Mouse (Mus musculus): ENCODE data around the gene Tead2.
A peak's percentile ranks its signal among the peaks of the same experiment; 100 is the strongest.
"Not testable (repeated sequence)": the region's sequence is repeated elsewhere in the genome, so short reads cannot be mapped to it uniquely, and the experiment has no call there.

The Tead2 gene

GRCm38 (mm10) chr7:45228548-45228947 is 13.0 kb downstream of the Tead2 start:
- no peak for DNase-seq (ENCODE audit: low spot score)

GRCm38 (mm10) chr7:45229046-45229445 is 13.5 kb downstream of the Tead2 start:
- no peak for DNase-seq (ENCODE audit: low spot score)

DNA sequence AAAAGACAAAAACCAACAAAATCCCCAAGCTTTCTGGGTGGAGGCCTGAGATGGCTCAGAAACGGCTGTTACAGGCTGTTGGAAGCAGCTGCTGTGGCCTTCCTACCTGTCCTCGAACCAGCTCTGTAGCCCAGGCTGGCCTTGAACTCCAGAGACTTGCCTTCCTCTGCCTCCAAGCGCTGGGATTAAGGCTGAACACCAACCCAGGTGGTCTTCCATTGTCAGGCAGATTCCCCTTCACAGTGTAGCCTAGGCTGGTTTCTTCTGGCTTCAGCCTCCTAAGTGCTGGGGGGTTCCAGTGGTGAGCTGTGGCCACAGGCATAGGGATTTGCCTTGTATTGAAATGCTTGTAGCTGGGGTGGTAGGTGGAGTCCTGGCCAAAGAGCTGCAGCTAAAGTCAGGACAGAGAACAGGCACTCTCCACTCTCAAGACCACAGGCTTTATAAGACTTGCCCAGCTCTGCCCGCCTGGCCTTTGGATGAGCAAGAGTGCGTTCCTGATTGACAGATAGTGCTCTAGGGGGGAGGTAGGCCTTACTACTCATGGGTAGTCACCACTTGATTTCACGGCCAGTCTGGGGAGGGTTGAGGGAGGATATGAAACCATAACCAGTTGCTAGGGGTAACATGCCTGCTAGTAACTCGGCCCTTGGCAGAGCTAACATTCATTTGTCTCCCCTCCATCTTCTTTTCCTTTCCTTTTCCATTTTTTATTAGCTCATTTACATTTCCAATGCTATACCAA is 14.1 kb downstream of the Tead2 start:
- no peak for DNase-seq (ENCODE audit: low spot score)

DNA sequence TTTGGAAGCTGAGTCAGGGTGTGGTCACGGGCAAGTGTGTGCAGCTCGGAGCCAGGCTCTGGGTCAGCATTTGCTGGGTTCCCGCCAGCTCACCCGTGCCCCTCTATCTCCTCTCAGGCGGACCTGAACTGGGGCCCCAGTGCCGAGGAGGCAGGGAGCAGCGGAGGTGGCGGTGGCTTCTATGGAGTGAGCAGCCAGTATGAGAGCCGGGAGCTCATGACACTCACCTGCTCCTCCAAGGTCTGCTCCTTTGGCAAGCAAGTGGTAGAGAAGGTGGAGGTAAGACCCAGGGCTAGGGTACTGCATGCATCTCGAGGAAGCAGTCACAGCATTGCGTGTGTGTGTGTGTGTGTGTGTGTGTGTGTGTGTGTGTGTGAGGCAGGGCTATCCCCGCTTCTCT is 15.6 kb downstream of the Tead2 start:
- DNase-seq (ENCODE audit: low spot score), result no peak

DNA sequence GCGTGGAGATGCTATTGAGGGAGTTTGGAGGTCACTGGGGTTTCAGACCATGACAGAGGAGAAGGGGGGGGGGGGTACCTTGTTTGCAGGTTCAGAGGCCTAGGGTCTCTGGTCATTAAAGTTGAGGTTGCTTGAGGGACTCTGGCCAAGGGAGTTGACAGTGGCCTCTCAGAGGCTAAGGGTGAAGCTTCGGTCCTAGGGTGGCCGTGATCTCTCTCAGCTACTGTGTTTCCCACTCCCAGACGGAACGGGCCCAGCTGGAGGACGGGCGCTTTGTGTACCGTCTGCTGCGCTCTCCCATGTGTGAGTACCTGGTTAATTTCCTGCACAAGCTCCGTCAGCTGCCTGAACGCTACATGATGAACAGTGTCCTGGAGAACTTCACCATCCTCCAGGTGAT is 16.4 kb downstream of the Tead2 start:
- DNase-seq (ENCODE audit: low spot score), result no peak

- no peak for DNase-seq (ENCODE audit: low spot score)
Observed at GRCm38 (mm10) chr7:45232716-45233465, 17.3 kb downstream of the Tead2 start.

DNA sequence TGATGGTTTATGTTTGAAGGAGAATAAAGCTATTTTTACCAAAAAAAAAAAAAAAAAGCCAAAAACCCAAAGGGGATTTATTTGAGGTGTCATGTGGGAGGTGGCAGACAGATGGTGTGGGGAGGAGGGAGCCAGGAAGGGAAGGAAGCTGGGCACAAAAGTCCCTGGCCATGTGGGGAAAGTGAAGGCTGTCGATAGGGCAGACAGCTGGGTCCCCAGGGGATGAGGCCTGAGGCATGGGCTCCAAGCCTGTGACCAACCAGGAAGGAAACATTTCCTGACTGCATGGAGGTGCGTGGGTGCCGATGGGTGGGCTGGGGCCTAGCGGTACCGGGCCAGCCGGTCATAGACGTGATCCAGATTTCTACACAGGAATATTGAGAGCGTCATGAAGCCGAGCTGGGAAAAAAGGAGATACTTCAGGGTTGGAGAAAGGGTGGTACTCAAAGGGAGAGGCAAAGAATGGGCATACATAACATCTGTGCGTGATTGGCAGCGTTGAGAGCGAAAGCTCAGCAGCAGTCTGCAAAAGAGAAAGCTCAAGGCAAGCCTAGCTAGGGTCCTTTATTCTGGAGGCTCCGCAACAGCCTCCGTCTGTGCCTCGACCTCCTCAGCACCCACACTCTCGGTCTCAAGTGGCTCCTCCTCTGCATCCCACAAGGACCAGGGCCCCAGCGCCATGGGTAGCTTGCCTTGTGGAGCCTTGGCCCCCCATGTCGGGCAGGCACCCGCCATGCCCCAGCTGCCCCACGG is 18.2 kb downstream of the Tead2 start:
- DNase-seq (ENCODE audit: low spot score), result no peak

DNA sequence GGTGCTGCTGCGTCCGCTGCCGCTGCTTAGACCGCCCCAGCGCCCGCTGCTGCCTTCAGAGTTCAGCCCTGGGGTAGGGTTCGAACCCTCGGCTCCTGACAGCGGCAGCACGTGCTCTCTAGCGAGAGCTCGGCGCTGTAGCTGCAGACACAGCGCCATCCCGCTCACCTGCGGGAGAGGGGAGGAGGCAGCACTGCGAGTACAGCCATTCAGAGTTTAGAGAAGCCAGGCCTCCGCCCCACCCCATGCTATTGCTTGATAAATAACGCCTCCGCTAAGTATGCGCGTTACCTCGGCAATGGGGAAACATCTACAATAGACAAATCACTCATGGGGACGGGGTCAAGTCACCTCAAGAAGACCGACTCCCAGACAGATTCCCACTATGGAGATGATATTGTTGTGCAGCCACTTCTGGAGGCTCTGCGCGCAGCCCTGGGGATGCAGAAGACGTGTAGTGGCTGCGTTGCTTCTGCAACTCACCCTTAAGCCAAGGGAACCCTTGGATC is 18.8 kb downstream of the Tead2 start:
- no peak for DNase-seq (ENCODE audit: low spot score)

DNA sequence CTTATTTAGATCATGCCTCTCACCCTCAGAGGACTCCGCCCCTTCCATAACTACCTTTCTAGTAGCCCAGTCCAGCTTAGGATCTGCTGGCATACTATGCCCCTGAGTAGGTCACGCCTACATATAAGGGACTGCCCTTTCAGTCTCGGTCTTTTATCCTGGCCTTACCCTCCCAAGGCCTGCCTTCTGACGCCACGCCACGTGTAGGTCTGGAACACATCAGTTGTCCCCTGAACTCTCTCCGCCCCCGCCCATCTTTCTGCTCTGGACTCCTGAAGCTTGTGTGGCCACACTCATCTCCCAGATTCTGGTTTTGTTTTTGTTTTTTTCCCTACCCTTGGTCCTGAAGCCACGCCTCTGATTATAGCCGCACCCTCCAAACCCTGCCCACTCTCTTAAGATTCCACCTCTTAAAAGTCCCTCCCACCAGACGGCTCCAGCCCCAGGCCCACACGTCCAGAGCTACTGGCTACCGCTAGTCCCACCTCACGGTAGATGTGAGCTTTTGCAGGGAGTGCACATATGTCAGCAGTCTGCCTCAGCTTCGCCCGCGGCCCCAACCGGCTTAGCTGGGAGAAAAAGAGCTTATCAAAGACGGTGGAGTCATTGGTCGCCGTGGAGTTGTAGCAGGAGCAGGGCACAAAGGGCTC is 19.5 kb downstream of the Tead2 start:
- DNase-seq (ENCODE audit: low spot score), result no peak

- DNase-seq (ENCODE audit: low spot score), result no peak
Observed at GRCm38 (mm10) chr7:45235656-45236180, 20.2 kb downstream of the Tead2 start.

GRCm38 (mm10) chr7:45237747-45238699 is 22.5 kb downstream of the Tead2 start:
- no peak for DNase-seq (ENCODE audit: low spot score)

DNA sequence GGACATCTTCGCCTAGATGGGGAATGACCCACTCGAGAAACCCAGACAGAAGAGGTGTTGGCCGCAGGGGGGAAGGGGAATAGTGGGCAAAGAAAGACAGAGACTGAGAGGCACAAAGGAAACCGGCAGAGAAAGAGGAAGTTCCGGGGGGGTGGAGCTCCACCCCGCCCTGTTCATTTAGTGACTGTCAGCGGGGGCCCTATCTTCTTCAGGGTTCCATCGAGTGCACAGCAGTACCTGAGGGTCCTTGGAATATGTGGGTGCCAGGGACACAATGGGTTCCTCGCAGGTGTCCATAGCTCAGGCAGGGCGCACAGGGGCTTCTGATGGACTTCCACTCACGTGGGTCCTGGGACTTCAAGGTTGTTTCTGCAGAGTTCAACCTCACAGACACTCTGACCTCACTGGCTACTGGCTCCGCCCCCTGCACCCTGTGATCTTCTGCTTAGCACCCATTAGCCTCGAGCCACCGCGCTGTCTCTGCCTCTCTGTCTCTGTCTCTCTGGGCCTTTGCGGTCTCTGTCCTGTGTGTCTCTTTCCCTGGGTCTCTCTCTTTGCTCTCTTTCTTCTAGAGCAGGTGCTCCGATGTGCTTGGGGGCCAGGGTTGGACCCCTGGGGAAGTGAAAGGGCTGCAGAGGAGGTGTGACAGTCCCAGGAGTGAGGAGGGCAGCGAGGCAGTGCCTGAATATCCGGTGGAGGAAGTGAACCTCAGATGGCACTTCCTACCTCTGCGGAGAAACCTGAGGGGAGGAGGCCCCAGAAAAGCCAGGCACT is 23.4 kb downstream of the Tead2 start, which contains the start of gene Cd37:
Cd37 (minus strand) TSS at position 393 of the 774 bp plus-strand sequence.
- peak; percentile 82 for DNase-seq (ENCODE audit: low spot score)

DNA sequence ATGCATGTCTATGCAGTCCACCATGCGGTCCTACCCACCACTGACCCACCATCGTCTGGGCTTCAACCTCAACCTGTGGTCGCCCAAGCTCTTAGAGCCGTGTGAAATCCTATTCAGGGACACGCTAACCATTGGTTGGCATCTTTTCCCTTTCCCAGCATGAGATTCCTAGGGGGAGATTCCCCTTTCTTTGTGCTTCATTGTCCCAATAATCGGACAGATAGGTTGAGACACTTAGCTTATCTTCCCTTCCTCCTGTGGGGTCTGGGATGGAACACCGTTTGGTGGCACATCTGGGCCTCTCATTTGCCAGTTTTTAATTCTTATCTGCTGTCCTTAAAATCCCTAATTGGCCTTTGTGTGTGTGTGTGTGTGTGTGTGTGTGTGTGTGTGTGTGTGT is 24.6 kb downstream of the Tead2 start:
- no peak for DNase-seq (ENCODE audit: low spot score)

DNA sequence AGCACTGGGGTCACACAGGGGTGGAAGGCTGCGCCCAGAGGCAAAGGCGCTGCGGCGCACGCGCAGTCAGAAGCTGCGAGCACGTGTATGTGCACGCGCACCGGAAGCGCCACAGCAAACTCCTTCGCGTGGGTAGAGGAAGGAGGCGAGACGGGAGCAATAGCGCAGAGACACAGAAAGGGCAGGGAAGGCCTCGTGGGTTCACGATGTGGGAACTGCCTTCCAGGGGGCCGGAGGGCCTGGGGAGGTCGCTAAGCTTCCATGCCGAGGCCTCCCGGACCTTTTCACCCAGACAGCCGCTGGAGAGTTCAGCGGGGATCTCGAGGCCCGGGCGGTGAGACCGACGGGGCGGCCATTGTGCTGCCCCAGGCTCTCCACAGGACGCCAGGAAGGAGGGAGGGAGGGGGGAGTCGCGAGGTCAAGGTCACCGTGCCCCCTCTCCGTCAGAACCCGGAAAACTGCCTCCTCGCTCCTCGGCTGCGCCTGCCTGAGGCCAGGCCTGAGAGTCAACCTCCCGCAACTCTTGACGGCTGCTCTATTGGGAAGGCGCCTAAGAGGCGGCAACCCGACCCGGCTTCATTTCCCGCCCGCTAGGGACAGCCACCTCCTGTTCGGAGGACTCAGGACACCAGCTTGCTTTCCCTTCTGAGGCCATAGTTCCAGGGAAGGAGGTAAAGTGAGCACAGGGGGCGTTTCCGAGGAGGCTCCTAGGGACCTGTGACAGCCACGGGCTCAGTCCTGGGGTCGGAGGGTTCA is 25.3 kb downstream of the Tead2 start, which contains the start of gene Slc6a16:
Slc6a16 (plus strand) TSS at position 453 of the 756 bp plus-strand sequence.
- DNase-seq (ENCODE audit: low spot score), result no peak

GRCm38 (mm10) chr7:45241389-45241749 is 25.8 kb downstream of the Tead2 start:
- no peak for DNase-seq (ENCODE audit: low spot score)

DNA sequence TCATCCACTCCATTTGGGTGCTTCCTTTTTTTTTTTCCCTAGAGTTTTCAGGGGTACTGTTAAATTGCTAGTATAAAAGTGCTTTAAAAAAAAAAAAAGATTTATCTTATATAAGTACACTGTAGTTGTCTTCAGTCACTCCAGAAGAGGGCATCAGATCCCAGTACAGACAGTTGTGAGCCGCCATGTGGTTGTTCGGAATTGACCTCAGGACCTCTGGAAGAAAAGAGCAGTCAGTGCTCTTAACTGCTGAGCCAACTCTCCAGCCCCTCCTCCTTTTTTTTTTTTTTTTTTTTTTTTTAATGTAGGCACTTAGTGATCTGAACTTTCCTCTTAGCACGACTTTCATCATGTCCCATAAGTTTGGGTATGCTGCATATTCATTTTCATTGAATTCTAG is 32.1 kb downstream of the Tead2 start:
- no peak for DNase-seq (ENCODE audit: low spot score)

GRCm38 (mm10) chr7:45253806-45254205 is 38.3 kb downstream of the Tead2 start:
- no peak for DNase-seq (ENCODE audit: low spot score)

- not testable (repeated sequence) for DNase-seq (ENCODE audit: low spot score)
Observed at GRCm38 (mm10) chr7:45255822-45256221, 40.3 kb downstream of the Tead2 start.
